16 mouse cellular contexts compared by ENCODE assay signal in genomic region chr9:16226545-16226944, GRCm38 (mm10).
"Had no signal": no experiment of that assay in that cellular context is flagged by ENCODE, and none has a peak within 500 bp of the region (broad histone marks: within the 10 kb centered on the region; RNA-seq: fewer than 3 reads in every experiment).

No protein-coding gene starts in this region.

- H3K4me1 ChIP-seq: stomach, embryonic 15.5 days had no signal

- ATAC-seq: intestine, embryonic 16.5 days had no signal

- H3K27me3 ChIP-seq: liver, embryonic 12.5 days; neural tube, embryonic 12.5 days; stomach, embryonic 15.5 days had no signal

- H3K36me3 ChIP-seq: limb, embryonic 10.5 days; liver, embryonic 12.5 days; neural tube, embryonic 12.5 days; stomach, embryonic 15.5 days had no signal

- DNase-seq: kidney, adult 2 months; kidney, postnatal 25 days; lung, embryonic 14.5 days; lung, postnatal 10 days; lung, postnatal 4 days; right cerebral cortex, adult 18-20 months; right cerebral cortex, postnatal 25 days; spleen, adult 18-20 months; thymus, postnatal 4 days had no signal

- H3K9me3 ChIP-seq: limb, embryonic 10.5 days; liver, embryonic 12.5 days; neural tube, embryonic 12.5 days; stomach, embryonic 15.5 days had no signal

- H3K4me2 ChIP-seq: lung, embryonic 14.5 days; neural tube, embryonic 12.5 days; stomach, embryonic 15.5 days had no signal

- H3K27ac ChIP-seq: left cerebral cortex, adult 2 months; limb, embryonic 10.5 days; liver, embryonic 12.5 days; neural tube, embryonic 12.5 days; stomach, embryonic 15.5 days had no signal

- H3K9ac ChIP-seq: liver, embryonic 12.5 days; lung, embryonic 14.5 days; neural tube, embryonic 12.5 days; stomach, embryonic 15.5 days had no signal

- H3K4me3 ChIP-seq: left cerebral cortex, adult 2 months; limb, embryonic 10.5 days; liver, embryonic 12.5 days; myocyte; neural tube, embryonic 12.5 days; stomach, embryonic 15.5 days had no signal
